Mouse (Mus musculus) heart, embryonic 11.5 days (tissue): ENCODE data around the gene Top2b. TPM values are rescaled to one million over a fixed set of nuclear protein-coding genes. Genes with fewer than 3 reads are reported as not detected.

Experiments used
- ATAC-seq: fragments of 200-750 bp; cut with Nextera tagmentation; replicated peaks from 2 replicates; pipeline ENCODE4 v1.8.0; 2017; ENCODE audit warnings: moderate library complexity; ENCODE audit not compliant: insufficient number of reproducible peaks, low FRiP score, low TSS enrichment
- H3K27ac ChIP-seq: fragments of 300-500 bp; sonication (generic); 2 replicates; pipeline ENCODE4 v1.5.1; 2014; ENCODE audit warnings: mild to moderate bottlenecking, low read depth, low read length
- H3K27me3 ChIP-seq: fragments of 300-500 bp; sonication (generic); 2 replicates; pipeline ENCODE4 v1.6.1; 2014; ENCODE audit warnings: mild to moderate bottlenecking, low read length, mixed read lengths; ENCODE audit not compliant: control insufficient read depth, insufficient read depth
- H3K36me3 ChIP-seq: fragments of 300-500 bp; sonication (generic); 2 replicates; pipeline ENCODE4 v1.6.1; 2014; ENCODE audit warnings: mild to moderate bottlenecking, low read length, moderate library complexity, mixed read lengths; ENCODE audit not compliant: control insufficient read depth, insufficient read depth
- H3K4me1 ChIP-seq: fragments of 300-500 bp; sonication (generic); 2 replicates; pipeline ENCODE4 v1.6.1; 2014; ENCODE audit warnings: low read length; ENCODE audit not compliant: control insufficient read depth, insufficient read depth
- H3K4me2 ChIP-seq: fragments of 300-500 bp; sonication (generic); 2 replicates; pipeline ENCODE4 v1.6.1; 2014; ENCODE audit warnings: mild to moderate bottlenecking, moderate library complexity
- H3K4me3 ChIP-seq: fragments of 300-500 bp; sonication (generic); 2 replicates; pipeline ENCODE4 v1.5.1; 2014; ENCODE audit warnings: low read depth, low read length
- H3K9ac ChIP-seq: fragments of 300-500 bp; sonication (generic); 2 replicates; pipeline ENCODE4 v1.6.1; 2014; ENCODE audit warnings: mild to moderate bottlenecking, low read depth, low read length, moderate library complexity
- H3K9me3 ChIP-seq: fragments of 300-500 bp; sonication (generic); replicated peaks from 2 replicates; pipeline ENCODE4 v1.6.1; 2016; ENCODE audit warnings: low read length; ENCODE audit not compliant: control insufficient read depth
- WGBS: fragments of 180-500 bp; shearing (Covaris S2); extraction: QIAGEN DNeasy Blood & Tissue Kit; methylation state at CpG from one replicate; pipeline ENCODE4 v1.1.7; 2014; ENCODE audit not compliant: insufficient replicate concordance; 5-methylcytosine and 5-hydroxymethylcytosine counted together
- polyA plus RNA-seq: library from polyadenylated mRNA; unstranded; fragments of >200 nt; fragmentation: Nextera tagmentation; extraction: Ambion mirVana; gene quantifications from 2 replicates; pipeline ENCODE4 v1.2.1, GENCODE M21; 2014

Gene Top2b
- polyA plus RNA-seq, 1 experiment from 2014 or later, result 52.8 TPM

DNA sequence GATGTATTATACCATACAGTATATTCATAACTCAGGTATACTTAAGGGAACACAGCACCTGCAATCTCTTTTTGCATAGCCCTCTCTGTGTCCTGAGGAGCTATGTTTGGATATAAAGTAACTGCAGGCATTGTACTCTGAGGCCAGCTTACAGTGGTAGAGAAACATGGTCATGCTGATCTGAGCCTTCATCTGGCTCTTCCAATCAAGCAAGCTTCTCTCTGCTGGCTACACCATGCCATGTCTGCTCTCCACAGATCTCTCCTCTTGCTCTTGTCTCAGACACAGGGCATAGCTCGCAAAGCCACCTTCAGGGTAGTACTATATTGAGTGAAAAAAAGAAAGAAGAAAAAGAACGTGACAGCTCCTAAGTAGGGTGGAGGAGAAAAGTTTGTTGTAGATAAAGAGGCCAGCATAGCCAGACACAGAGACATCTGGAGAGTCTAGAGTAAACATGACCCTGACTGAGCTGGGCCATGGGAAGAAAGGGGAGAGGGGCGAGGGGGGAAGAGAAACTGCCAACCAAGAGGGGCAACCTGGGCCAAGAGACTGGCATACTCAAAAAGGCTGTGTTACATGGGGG is 29.1 kb upstream of the Top2b start:
- H3K4me3 ChIP-seq, result no peak overlapping the region
- no peaks in the 10 kb centered on the region for H3K9me3 ChIP-seq
- H3K4me1 ChIP-seq, result no peaks in the 10 kb centered on the region
- no peaks in the 10 kb centered on the region for H3K27me3 ChIP-seq
- no peak overlapping the region for H3K4me2 ChIP-seq
- no peak overlapping the region for H3K9ac ChIP-seq
- no peak for ATAC-seq
- no peaks in the 10 kb centered on the region for H3K36me3 ChIP-seq
- 23% methylated on average over 3 of the region's 3 CpGs for WGBS
- H3K27ac ChIP-seq, result no peak overlapping the region

DNA sequence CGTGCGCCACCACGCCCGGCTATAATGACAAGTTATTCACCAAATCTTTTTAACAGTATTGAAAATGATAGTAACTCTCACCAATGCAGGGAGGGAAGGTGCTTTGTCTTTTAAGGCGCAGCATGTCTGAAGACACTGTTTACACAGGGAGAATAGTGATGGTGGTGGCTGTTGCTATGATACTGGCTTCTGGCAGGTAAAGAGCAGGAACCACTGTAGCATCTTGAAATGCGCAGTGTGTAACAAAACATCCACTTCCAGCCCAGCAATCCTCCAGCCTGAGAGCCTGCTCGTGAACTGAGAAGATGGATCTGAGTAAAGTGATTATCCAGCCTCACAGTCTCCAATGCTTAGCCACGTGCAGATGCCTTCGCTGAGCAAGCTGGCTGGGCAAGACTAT is 17.5 kb upstream of the Top2b start:
- no peaks in the 10 kb centered on the region for H3K27me3 ChIP-seq
- no peaks in the 10 kb centered on the region for H3K36me3 ChIP-seq
- H3K4me1 ChIP-seq, result no peaks in the 10 kb centered on the region
- no peak overlapping the region for H3K4me3 ChIP-seq
- ATAC-seq, result no peak
- H3K9me3 ChIP-seq, result no peaks in the 10 kb centered on the region
- no peak overlapping the region for H3K27ac ChIP-seq
- 64% methylated on average over 9 of the region's 9 CpGs for WGBS
- no peak overlapping the region for H3K4me2 ChIP-seq
- H3K9ac ChIP-seq, result no peak overlapping the region

DNA sequence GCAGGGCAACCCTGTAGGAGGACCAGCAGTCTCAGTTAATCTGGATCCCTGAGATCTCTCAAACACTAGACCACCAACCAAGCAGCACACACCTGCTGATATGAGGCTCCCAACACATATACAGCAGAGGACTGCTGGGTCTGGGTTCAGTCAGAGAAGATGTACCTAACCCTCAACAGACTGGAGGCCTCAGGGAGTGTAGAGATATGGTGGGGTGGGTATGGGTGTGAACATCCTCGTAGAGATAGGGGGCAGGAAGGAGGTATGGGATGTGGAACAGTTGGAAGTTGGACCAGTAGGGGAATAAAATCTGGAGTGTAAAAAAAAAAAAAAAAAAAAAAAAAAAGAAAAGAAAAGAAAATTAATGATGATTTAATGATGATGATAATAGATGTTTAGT is 5.3 kb upstream of the Top2b start:
- no peak overlapping the region for H3K4me3 ChIP-seq
- H3K27me3 ChIP-seq, result no peaks in the 10 kb centered on the region
- H3K4me1 ChIP-seq, result peaks cover 3% of the 10 kb centered on the region; the same call in 1 of the 2 replicates
- no peak overlapping the region for H3K4me2 ChIP-seq
- H3K36me3 ChIP-seq, result no peaks in the 10 kb centered on the region
- ATAC-seq, result no peak
- no peak overlapping the region for H3K9ac ChIP-seq
- no peaks in the 10 kb centered on the region for H3K9me3 ChIP-seq
- no peak overlapping the region for H3K27ac ChIP-seq
- 28% methylated on average over 1 of the region's 1 CpGs for WGBS

DNA sequence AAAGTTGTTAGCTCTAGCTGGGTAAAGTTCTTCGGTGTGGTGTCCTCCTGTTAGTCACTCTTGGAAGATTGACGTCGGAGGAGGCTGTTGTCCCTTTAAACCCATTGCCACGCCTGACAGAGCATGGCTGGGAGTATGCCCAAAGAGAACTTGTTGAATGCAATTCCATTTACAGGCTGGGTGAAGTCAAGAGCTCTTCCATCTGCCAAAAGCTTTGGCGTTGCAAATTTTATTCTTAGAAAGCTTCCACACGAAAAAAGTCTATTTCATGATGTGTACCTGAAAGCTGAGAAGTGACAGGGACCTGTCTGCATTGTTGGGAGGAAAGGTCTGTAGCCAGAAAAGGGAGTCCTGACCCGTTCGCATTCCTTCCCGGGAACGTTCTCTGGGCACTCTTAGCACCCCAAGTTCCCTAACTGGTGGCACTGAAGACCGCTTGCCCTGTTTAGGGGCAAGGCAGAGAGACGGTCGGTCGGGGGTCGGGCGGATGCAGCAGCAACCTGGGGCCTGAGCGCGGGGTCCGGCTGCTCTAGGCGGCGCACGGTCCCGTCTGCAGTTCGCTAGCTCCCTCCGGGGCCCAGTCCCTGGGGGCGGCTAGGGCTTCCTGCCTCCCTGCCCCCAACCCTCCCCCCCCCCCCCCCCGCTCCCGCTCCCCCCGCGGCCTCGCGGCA is 683 bp upstream of the Top2b start:
- under 1% methylated on average over 25 of the region's 32 CpGs for WGBS
- peak; percentile 58 for ATAC-seq
- Histone ChIP-seq H3K4me3 (peak overlapping the region; percentile 95), H3K27ac (peak overlapping the region; percentile 94), H3K9me3 (no peaks in the 10 kb centered on the region), H3K4me1 (peaks cover 9% of the 10 kb centered on the region), H3K4me2 (peak overlapping the region; percentile 86), H3K27me3 (no peaks in the 10 kb centered on the region), H3K36me3 (no peaks in the 10 kb centered on the region), H3K9ac (peak overlapping the region; percentile 100)

DNA sequence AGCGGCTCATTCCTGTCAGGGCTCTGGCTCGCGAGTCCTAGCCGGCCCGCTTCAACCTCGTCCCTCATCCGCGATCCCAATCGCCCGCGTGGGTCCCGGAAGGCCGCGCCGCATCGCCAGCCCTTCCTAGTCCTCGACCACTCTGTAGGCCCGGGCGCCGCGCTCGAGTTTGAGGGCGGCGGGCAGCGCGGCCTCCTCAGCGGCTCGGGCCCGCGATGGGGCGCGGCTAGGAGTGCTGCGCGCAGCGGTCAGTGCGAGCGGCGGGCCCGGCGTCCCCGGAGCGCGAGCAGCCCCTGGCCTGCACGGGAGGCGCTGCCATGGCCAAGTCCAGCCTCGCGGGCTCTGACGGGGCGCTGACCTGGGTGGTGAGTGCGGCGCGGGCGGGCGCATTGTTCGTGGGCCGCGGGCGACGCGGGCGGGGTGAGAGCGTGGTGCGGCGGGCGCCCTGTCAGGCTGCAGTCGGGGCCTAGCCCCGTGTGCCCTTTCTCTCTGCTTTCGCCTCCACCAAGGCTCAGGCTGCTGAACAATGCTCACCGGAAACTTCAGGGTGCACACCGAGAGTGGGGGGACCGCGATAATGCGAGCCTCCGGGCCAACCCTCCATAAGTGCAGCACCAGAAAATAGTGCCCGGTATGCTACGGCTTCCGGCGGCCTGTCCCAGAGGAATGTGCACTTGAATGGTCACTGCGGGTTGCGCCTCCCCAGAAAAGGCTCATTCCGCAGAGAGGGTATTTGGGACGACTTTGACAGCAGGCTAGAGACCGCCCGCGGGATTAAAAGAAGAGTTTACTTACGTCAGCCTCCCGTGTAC is 589 bp downstream of the Top2b start:
- no peaks in the 10 kb centered on the region for H3K9me3 ChIP-seq
- WGBS, result under 1% methylated on average over 82 of the region's 87 CpGs
- H3K9ac ChIP-seq, result peak overlapping the region; percentile 100
- ATAC-seq, result peak; percentile 53
- no peaks in the 10 kb centered on the region for H3K36me3 ChIP-seq
- H3K27me3 ChIP-seq, result no peaks in the 10 kb centered on the region
- peak overlapping the region; percentile 64 for H3K4me2 ChIP-seq
- peak overlapping the region; percentile 95 for H3K4me3 ChIP-seq
- peak overlapping the region; percentile 94 for H3K27ac ChIP-seq
- H3K4me1 ChIP-seq, result peaks cover 9% of the 10 kb centered on the region

DNA sequence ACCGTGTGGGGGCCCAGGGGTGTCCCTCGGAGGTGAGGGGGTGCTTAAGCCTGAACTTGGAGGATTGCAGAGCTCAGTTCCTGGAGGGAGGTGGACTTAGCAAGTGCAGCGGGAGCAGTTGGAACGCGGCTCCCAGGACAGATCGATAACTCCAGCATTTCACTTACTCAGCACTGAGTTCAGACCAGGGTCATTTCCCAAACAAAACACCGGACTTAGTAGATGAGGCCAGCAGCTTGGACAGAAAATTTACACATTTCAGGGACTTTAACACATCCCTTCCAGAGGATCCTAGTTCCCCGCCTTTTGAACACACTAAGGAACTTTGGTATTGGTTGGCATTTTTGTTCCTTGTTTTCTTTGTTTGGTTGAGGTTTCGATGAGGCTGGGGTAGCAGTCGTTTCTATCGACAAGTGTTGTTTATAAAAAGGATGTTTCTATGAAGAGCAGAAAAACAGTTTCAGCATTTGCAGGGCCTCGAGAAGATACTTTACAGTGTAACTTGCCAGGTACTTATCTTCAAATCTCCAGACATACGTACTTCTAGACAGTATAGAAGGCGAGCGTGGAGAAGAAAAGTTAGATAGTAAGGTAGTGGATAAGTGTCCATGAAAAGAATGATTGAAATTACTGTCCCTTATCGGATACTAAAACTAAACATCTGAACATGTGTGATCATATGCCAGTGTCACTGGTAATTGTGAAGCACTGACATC is 1.4 kb downstream of the Top2b start:
- Histone ChIP-seq H3K9ac (peak overlapping the region; percentile 100), H3K27me3 (no peaks in the 10 kb centered on the region), H3K36me3 (no peaks in the 10 kb centered on the region), H3K4me3 (peak overlapping the region; percentile 95), H3K9me3 (no peaks in the 10 kb centered on the region), H3K27ac (peak overlapping the region; percentile 94), H3K4me1 (peaks cover 9% of the 10 kb centered on the region), H3K4me2 (peak overlapping the region; percentile 64)
- peak; percentile 5 for ATAC-seq
- 8% methylated on average over 16 of the region's 16 CpGs for WGBS

DNA sequence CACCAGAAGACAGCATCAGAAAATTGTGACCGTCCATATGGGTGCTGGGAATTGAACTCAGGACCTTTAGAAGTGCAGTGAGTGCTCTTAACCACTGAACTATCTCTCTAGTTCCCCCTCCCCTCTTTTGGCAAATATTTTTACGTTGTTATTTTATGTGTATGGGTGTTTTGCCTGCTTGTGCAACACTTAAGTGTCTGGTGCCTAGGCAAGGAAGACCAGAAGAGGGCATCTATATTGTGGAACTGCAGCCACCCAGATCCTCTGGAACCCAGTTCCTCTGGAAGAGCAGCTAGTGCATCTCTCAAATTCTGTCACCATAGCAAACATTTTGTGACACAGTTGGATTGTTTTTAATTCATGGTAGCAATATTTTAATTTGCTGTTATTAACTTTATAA is 2.0 kb downstream of the Top2b start:
- ATAC-seq, result no peak
- H3K4me3 ChIP-seq, result peak overlapping the region; percentile 95
- no peaks in the 10 kb centered on the region for H3K36me3 ChIP-seq
- no peak overlapping the region for H3K9ac ChIP-seq
- WGBS, result 56% methylated on average over 2 of the region's 2 CpGs
- peak overlapping the region; percentile 64 for H3K4me2 ChIP-seq
- peaks cover 9% of the 10 kb centered on the region for H3K4me1 ChIP-seq
- H3K9me3 ChIP-seq, result no peaks in the 10 kb centered on the region
- no peak overlapping the region for H3K27ac ChIP-seq
- no peaks in the 10 kb centered on the region for H3K27me3 ChIP-seq

DNA sequence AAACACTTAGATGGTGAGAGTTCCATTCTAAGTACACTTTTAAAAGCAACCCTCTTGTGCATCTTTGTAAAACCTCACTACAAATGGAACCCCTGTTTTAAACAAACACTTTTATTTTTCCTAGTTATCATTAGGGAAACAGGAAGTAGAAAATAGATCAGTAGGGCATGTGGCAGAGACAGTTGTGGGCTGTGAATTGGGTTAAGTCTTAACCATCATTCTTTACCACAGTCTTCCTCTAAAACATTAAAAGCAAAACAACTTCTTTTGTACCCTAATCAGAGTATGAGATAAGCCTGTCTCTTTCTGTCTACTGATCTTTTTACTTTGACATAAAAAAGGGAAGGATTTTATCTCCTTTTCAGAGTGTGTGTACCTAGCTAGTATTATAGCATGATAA is 7.8 kb downstream of the Top2b start:
- H3K27me3 ChIP-seq, result no peaks in the 10 kb centered on the region
- no peak overlapping the region for H3K4me2 ChIP-seq
- no peak overlapping the region for H3K9ac ChIP-seq
- H3K36me3 ChIP-seq, result no peaks in the 10 kb centered on the region
- H3K27ac ChIP-seq, result no peak overlapping the region
- H3K9me3 ChIP-seq, result no peaks in the 10 kb centered on the region
- H3K4me3 ChIP-seq, result no peak overlapping the region
- peaks cover 3% of the 10 kb centered on the region; the same call in 1 of the 2 replicates for H3K4me1 ChIP-seq
- no peak for ATAC-seq
